Mouse (Mus musculus) forebrain, embryonic 16.5 days (tissue): ENCODE data around the gene Gm17482. TPM values are rescaled to one million over a fixed set of nuclear protein-coding genes. Genes with fewer than 3 reads are reported as not detected.

ENCODE experiments used
- ATAC-seq: fragments of 200-750 bp; cut with Nextera tagmentation; 2 replicates; pipeline ENCODE4 v1.8.0; 2017; ENCODE audit warnings: mild to moderate bottlenecking, moderate library complexity
- H3K27ac ChIP-seq: fragments of 300-500 bp; sonication (generic); 2 replicates; pipeline ENCODE4 v1.5.1; 2014; ENCODE audit warnings: low read length, control low read depth
- H3K27me3 ChIP-seq: fragments of 300-500 bp; sonication (generic); replicated peaks from 2 replicates; pipeline ENCODE4 v1.6.1; 2014; ENCODE audit warnings: low read length; ENCODE audit not compliant: control insufficient read depth, insufficient read depth
- H3K36me3 ChIP-seq: fragments of 300-500 bp; sonication (generic); 2 replicates; pipeline ENCODE4 v1.6.1; 2014; ENCODE audit not compliant: control insufficient read depth, insufficient read depth
- H3K4me1 ChIP-seq: fragments of 300-500 bp; sonication (generic); replicated peaks from 2 replicates; pipeline ENCODE4 v1.6.1; 2014; ENCODE audit warnings: low read length; ENCODE audit not compliant: control insufficient read depth, insufficient read depth
- H3K4me2 ChIP-seq: fragments of 300-500 bp; sonication (generic); 2 replicates; pipeline ENCODE4 v1.6.1; 2014; ENCODE audit warnings: mild to moderate bottlenecking, low read length, control low read depth
- H3K4me3 ChIP-seq: fragments of 300-500 bp; sonication (generic); replicated peaks from 2 replicates; pipeline ENCODE4 v1.5.1; 2014; ENCODE audit warnings: mild to moderate bottlenecking, low read length, control low read depth
- H3K9ac ChIP-seq: fragments of 300-500 bp; sonication (generic); replicated peaks from 2 replicates; pipeline ENCODE4 v1.6.1; 2014; ENCODE audit warnings: low read depth, low read length, control low read depth
- H3K9me3 ChIP-seq: fragments of 300-500 bp; sonication (generic); 2 replicates; pipeline ENCODE4 v1.6.1; 2016; ENCODE audit warnings: low read length; ENCODE audit not compliant: control insufficient read depth
- WGBS: fragments of 180-500 bp; shearing (Covaris S2); extraction: QIAGEN DNeasy Blood & Tissue Kit; methylation state at CpG from one replicate; pipeline ENCODE4 v1.1.7; 2014; 5-methylcytosine and 5-hydroxymethylcytosine counted together
- polyA plus RNA-seq: library from polyadenylated mRNA; unstranded; fragments of >200 nt; fragmentation: Nextera tagmentation; extraction: Ambion mirVana; gene quantifications from 2 replicates; pipeline ENCODE4 v1.2.1, GENCODE M21; 2015

Gm17482 gene
- polyA plus RNA-seq, 1 experiment from 2014 or later, result not detected

DNA sequence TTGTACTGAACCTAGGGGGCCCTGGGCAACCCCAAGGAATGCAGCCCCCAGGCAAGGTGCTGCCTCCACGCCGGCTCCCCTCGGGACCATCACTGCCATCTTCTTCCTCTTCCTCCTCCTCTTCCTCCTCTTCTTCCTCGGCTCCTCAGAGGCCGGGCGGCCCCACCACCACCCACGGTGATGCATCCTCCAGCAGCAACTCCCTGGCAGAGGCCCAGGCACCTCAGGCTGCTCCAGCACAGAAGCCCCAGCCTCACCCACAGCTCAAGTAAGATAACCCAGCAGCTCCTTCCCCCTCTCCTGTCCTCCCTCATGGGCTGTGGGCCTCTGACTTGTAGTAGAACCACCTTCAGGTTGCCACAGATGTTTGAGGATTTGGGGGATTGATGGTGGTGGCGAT is 50.9 kb downstream of the Gm17482 start:
- Histone ChIP-seq H3K27ac (no peak overlapping the region), H3K4me1 (no peaks in the 10 kb centered on the region), H3K36me3 (no peaks in the 10 kb centered on the region), H3K4me3 (no peak overlapping the region), H3K27me3 (no peaks in the 10 kb centered on the region; the same call in 1 of the 2 replicates), H3K9ac (no peak overlapping the region), H3K4me2 (no peak overlapping the region), H3K9me3 (no peaks in the 10 kb centered on the region)
- no peak for ATAC-seq
- WGBS, result 86% methylated on average over 8 of the region's 8 CpGs

DNA sequence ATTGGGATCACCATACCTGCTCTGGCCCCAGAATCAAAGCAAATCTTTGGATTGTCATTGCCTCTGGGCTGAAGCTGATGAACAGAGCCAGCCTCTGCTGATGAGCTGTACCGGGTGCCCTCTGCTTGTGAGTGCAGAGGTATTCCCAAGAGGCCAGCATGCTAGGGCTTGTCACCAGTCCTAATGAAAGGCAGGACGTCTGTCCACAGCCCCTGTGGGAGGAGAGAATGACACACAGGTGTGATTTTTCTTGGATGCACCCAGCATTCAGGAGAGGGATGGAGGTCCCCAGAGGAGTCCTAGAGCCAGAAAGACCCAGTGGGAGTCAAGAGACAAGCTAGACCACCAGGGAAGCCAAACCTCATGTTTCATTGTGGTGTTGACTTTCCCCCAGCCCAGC is 52.5 kb downstream of the Gm17482 start:
- no peaks in the 10 kb centered on the region; the same call in 1 of the 2 replicates for H3K27me3 ChIP-seq

DNA sequence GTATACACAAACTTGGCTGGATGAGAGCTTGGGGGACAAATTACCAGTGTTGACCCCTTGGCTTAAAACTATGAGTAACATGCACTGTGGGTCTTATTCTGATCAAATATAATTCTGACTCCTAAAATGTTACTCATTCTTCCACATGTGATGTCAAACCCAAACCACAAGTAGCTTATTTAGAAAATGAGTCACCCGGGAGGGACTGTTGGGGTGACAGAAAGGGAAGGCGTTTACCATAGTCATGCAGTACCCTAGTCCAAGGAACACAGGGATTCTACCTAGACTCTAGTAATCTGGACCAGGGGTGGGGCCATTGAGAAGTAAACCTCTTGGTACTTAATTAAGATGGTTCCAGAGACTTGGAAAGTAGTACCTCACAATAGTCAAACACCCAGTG is 57.0 kb downstream of the Gm17482 start:
- H3K27ac ChIP-seq, result no peak overlapping the region
- no peaks in the 10 kb centered on the region for H3K9me3 ChIP-seq
- H3K4me3 ChIP-seq, result no peak overlapping the region
- ATAC-seq, result no peak
- H3K36me3 ChIP-seq, result no peaks in the 10 kb centered on the region
- no peak overlapping the region for H3K4me2 ChIP-seq
- 91% methylated on average over 2 of the region's 2 CpGs for WGBS
- no peak overlapping the region for H3K9ac ChIP-seq
- H3K4me1 ChIP-seq, result no peaks in the 10 kb centered on the region
- no peaks in the 10 kb centered on the region; the same call in 1 of the 2 replicates for H3K27me3 ChIP-seq

More for the DNA sequence above, 52.5 kb downstream of the Gm17482 start:
- no peak overlapping the region for H3K9ac ChIP-seq
- no peak overlapping the region for H3K4me2 ChIP-seq
- H3K4me1 ChIP-seq, result no peaks in the 10 kb centered on the region
- WGBS, result 79% methylated on average over 2 of the region's 2 CpGs
- ATAC-seq, result no peak
- no peak overlapping the region for H3K4me3 ChIP-seq
- H3K36me3 ChIP-seq, result no peaks in the 10 kb centered on the region
- no peaks in the 10 kb centered on the region for H3K9me3 ChIP-seq
- no peak overlapping the region for H3K27ac ChIP-seq

DNA sequence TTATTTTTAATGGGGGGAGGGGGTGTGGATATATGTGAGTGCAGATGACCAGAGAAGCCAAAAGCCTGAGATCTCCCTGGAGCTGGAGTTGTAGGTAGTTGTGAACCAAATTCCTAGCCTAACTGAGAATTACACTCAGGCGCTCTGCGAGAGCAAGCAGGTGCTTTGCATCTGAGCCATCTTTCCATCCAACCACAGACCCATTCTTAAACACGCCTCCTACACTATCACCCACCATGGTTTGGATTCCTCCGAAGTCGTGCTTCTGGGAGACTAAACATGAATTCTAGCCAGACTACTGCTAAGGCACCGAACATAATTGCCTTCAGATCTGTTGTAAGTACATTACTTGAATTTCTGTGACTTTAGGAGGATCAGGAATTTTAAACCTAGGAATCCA is 59.3 kb downstream of the Gm17482 start:
- no peak for ATAC-seq
- no peaks in the 10 kb centered on the region for H3K27me3 ChIP-seq
- H3K4me3 ChIP-seq, result no peak overlapping the region
- no peak overlapping the region for H3K4me2 ChIP-seq
- H3K36me3 ChIP-seq, result no peaks in the 10 kb centered on the region
- H3K9ac ChIP-seq, result no peak overlapping the region
- no peak overlapping the region for H3K27ac ChIP-seq
- 86% methylated on average over 6 of the region's 6 CpGs for WGBS
- no peaks in the 10 kb centered on the region for H3K9me3 ChIP-seq
- no peaks in the 10 kb centered on the region for H3K4me1 ChIP-seq

DNA sequence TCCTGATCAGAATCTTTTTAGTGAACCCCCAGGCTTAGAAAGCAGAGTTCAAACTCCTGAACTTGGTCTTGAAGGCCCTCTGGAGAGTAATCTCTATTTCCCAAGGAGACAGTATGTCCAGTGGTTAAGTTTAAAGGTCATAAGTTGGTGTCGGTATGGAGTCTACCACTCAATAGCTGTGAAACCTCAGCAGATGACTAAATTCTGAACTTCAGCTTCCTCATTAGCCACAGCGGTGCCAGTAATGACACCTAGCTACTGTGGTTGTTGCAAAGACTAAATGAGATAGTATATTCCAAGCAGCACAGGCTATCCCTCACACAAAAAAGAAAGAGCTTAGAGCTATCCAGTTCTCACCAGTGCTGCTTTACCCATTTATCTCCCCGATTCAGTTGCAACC is 61.1 kb downstream of the Gm17482 start:
- no peaks in the 10 kb centered on the region for H3K27me3 ChIP-seq
- H3K4me1 ChIP-seq, result no peaks in the 10 kb centered on the region
- WGBS, result 95% methylated on average over 3 of the region's 3 CpGs
- H3K27ac ChIP-seq, result no peak overlapping the region
- no peak overlapping the region for H3K4me2 ChIP-seq
- no peaks in the 10 kb centered on the region for H3K9me3 ChIP-seq
- H3K4me3 ChIP-seq, result no peak overlapping the region
- no peaks in the 10 kb centered on the region for H3K36me3 ChIP-seq
- ATAC-seq, result no peak
- H3K9ac ChIP-seq, result no peak overlapping the region

DNA sequence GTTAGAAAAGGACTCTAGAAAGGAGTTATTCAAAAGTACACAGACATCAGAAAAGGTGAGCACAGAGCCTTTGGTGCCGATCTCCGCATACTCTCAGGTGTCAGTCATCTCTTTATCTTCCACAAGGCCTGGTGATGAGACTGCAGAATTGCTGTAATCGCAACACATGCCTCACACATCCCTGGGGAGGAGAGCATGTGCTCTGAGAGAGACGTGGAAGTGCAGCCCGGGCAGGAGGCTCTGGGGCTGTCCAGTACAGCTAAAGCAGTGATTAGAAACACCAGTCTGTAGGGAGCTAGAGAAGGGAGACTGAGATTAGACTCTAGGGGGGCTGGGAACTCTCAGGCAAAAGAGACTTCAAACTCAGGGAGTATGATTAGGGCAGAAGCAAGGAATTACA is 63.4 kb downstream of the Gm17482 start:
- Histone ChIP-seq H3K36me3 (no peaks in the 10 kb centered on the region), H3K4me1 (no peaks in the 10 kb centered on the region), H3K9me3 (no peaks in the 10 kb centered on the region), H3K27me3 (no peaks in the 10 kb centered on the region), H3K9ac (no peak overlapping the region), H3K4me3 (no peak overlapping the region), H3K4me2 (no peak overlapping the region), H3K27ac (no peak overlapping the region)
- 77% methylated on average over 5 of the region's 5 CpGs for WGBS
- ATAC-seq, result no peak

DNA sequence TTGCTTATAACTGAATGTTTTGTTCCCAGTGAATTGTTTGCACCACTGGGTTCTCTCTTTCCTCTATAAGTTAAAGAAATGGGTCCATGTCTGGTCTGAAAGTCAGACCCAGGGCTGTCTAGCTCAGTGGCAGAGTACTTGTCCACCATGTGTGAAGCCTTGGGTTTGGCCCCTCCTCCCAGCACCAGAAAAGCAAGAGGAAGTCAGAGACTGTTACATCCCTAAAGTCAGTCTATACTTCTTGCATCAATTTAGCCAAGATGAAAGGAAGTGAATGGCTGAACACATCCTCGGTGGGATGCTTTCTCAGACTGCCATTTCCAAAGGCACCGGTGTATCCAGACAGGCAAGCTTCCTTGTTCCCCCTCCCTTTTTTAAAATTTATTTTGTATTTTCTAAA is 63.9 kb downstream of the Gm17482 start:
- Histone ChIP-seq H3K27ac (no peak overlapping the region), H3K9ac (no peak overlapping the region), H3K9me3 (no peaks in the 10 kb centered on the region), H3K4me1 (no peaks in the 10 kb centered on the region), H3K4me3 (no peak overlapping the region), H3K27me3 (no peaks in the 10 kb centered on the region), H3K36me3 (no peaks in the 10 kb centered on the region), H3K4me2 (no peak overlapping the region)
- ATAC-seq, result no peak
- WGBS, result 88% methylated on average over 2 of the region's 2 CpGs

DNA sequence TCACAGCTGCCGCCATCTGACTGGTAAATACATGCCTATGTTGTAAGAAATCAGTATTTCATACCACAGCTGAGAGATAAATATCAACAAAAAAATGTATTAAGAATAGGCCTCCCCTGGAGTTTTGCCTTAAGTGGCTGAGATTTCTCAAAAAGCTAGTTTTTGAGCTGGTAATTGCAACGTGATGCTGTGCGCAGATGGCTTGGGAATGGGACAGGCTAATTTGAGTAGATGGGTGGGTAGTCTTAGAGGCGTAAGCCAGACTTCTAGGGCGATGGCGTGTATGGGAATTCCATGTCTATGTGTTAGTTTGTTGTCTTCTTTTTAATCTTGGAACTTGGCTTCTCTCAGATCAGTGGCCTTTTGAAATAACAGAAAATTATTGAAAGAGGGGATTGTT is 64.7 kb downstream of the Gm17482 start:
- Histone ChIP-seq H3K27me3 (no peaks in the 10 kb centered on the region), H3K9me3 (no peaks in the 10 kb centered on the region), H3K4me1 (no peaks in the 10 kb centered on the region), H3K36me3 (no peaks in the 10 kb centered on the region), H3K4me2 (no peak overlapping the region), H3K9ac (no peak overlapping the region), H3K4me3 (no peak overlapping the region), H3K27ac (no peak overlapping the region)
- no peak for ATAC-seq
- 84% methylated on average over 6 of the region's 6 CpGs for WGBS

DNA sequence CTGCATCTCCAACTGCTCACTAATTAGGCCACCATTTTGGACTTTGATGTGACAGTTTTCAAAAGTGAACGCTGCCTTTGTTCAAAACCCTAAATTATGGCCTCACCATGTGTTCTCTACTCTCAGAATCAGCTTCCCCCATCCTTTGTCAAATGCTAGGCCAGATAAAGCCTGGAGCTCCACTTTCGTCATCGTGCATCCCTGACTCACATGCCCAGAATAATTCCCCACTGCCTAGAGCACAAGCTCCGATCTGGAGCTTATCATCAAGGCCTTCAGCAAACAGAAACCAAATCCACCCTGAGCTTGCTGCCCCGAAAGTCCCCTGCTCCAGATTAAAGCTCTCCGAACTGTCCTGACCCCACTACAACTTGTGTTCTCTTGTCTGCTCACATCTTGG is 65.5 kb downstream of the Gm17482 start:
- 55% methylated on average over 6 of the region's 6 CpGs for WGBS
- no peak overlapping the region for H3K27ac ChIP-seq
- ATAC-seq, result no peak
- no peak overlapping the region for H3K4me3 ChIP-seq
- H3K27me3 ChIP-seq, result no peaks in the 10 kb centered on the region
- H3K36me3 ChIP-seq, result no peaks in the 10 kb centered on the region
- H3K9ac ChIP-seq, result no peak overlapping the region
- no peaks in the 10 kb centered on the region for H3K9me3 ChIP-seq
- no peak overlapping the region for H3K4me2 ChIP-seq
- no peaks in the 10 kb centered on the region for H3K4me1 ChIP-seq

DNA sequence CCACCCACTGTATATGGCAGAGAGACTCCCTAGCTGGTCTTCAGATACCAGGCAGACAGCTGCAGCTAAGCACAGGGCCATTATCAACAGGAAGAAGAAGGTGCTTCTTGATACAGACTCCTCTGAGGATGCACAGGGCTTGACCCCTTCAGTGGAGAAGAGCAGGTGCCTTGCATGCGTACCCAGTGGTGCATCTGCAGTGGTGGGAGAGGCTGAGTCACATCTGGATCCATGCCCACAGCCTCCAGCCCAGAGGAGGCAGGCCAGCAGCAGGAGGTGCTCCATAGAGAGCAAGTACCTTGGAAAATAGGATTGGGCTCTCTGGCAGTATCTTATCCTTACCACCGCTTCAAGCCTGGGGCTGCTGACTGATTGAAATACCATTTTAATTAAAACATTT is 66.7 kb downstream of the Gm17482 start:
- ATAC-seq, result no peak

More for the DNA sequence above, 66.7 kb downstream of the Gm17482 start:
- no peaks in the 10 kb centered on the region for H3K9me3 ChIP-seq
- H3K9ac ChIP-seq, result no peak overlapping the region
- 75% methylated on average over 2 of the region's 2 CpGs for WGBS
- H3K27ac ChIP-seq, result no peak overlapping the region
- H3K4me3 ChIP-seq, result no peak overlapping the region
- no peaks in the 10 kb centered on the region for H3K4me1 ChIP-seq
- H3K4me2 ChIP-seq, result no peak overlapping the region
- no peaks in the 10 kb centered on the region for H3K36me3 ChIP-seq
- H3K27me3 ChIP-seq, result no peaks in the 10 kb centered on the region
